Mouse (Mus musculus): Measurements from ENCODE around the gene Derl2.

The Derl2 gene

DNA sequence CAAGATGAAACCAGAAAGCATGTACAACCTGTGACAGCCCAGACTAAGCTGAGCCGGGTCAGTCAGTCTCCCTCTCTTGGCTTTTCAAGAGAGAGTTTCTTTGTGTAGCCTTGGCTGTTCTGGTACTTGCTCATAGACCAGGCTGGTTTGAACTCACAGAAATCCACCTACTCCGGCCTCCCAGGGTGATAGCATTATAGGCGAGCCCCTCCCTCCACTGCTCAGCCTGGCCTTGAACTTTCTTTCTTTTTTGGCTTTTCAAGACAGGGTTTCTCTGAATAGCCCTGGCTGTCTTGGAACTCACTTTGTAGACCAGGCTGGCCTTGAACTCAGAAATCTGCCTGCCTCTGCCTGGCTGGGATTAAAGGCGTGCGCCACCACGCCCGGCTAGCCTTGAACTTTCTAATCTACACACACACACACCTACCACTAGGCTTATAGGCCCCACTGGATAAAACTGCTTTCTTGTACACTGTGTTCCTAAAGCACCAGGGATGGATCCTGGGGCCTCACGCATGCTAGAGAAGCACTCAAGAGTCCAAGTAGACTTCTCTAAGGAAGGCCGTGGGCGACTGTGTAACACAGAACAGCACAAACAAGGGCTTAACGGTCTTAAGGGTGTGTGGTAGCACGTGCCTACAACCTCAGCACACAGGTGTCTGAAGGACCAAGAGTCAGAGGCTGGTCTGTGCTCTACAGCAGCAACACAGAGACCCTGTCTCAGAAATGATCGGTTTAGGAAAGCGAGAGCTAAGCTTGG is 38.7 kb downstream of the Derl2 start:
- no peak for DNase-seq

DNA sequence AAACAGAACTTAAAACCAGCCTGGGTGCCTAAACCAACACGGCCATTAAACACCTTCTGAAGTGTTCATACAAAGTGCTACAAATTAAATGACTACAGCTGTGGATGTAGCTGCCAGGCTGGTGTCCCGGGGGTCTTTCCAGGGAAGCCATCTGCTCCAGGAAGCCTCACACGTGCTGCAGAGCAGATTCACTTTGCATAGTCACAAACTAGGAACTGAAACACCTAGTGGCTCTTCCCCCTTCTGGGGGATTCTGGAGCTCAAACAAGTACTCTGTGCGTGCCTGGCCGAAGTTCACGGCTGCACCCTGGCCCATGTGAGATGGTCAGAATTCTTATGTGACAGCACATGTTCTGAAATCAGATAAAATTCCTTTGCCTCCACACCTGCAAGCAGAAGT is 39.4 kb downstream of the Derl2 start:
- no peak for DNase-seq

DNA sequence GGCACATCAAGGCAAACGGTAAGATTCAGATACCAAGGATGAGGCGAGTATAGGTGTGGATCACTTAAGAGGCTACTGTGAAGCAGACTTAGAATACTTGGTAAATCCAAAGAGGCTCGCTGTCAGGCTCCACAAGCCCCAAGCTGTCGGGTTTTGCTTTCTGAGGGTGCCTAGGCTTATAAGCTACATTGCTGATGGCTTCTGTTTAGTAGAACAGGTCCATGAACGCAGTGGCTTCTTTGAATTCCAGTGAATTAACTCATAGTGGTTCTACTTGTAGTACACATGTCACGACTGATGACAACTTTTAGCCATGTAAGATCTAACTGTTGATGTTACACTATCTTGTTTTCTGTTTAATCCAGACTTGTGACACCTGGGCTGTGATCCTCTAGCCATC is 42.3 kb downstream of the Derl2 start:
- no peak for DNase-seq

DNA sequence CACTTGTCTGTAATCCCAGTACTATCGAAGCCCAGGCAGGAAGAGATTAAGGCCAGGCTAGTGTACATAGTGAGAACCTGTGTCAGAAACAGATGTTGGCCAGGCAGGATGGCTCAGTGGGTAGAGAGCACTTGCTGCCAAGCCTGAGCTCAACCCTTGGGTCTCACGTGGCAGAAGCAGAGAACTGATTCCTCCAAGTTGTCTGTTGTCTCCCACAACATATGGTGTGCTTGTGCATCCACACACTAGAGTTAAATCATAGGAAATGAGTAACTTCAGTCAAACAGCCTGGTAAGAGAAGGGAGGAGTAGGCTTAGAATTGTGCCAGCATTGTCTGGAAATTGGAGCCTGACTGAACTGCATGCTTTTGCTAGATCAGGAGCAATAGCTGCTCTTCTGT is 44.4 kb downstream of the Derl2 start:
- DNase-seq = no peak

DNA sequence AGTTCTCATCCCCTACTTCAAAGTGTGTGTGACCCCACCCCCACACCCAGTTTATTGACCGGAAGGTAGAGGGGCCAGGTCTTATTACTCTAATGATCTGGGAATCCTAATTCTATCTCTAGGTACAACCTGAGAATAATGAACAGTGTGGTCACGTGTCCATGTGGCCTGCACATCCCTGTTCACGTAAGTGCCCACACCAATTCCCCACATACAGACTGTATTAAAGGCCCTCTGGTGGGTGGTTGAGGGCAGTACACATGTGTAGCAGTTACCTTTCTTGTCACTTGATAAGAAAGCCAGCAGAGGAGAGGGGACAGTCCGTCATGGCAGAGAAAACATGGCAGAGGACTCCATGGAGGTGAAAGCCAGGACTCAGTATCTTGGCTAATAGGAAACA is 45.7 kb downstream of the Derl2 start:
- DNase-seq = peak; percentile 8

DNA sequence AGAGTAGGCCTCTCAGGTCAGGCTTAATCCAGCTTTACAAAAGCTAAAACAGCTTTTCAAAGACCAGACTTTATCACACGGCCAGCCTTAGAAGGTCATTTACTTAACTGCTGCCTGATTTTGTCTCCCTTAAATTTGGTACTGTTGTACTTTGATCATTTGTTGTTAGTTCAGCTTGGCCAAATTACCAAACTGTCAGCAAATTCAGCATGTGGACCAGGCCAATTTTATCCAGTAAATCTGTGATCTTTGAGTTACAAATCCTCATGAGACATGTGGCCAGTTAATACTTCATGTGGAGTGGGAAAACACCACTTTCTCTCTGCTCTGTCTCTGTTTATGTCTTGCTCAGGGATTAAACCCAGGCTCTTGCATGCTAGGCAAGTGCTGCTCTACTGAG is 47.1 kb downstream of the Derl2 start:
- no peak for DNase-seq

DNA sequence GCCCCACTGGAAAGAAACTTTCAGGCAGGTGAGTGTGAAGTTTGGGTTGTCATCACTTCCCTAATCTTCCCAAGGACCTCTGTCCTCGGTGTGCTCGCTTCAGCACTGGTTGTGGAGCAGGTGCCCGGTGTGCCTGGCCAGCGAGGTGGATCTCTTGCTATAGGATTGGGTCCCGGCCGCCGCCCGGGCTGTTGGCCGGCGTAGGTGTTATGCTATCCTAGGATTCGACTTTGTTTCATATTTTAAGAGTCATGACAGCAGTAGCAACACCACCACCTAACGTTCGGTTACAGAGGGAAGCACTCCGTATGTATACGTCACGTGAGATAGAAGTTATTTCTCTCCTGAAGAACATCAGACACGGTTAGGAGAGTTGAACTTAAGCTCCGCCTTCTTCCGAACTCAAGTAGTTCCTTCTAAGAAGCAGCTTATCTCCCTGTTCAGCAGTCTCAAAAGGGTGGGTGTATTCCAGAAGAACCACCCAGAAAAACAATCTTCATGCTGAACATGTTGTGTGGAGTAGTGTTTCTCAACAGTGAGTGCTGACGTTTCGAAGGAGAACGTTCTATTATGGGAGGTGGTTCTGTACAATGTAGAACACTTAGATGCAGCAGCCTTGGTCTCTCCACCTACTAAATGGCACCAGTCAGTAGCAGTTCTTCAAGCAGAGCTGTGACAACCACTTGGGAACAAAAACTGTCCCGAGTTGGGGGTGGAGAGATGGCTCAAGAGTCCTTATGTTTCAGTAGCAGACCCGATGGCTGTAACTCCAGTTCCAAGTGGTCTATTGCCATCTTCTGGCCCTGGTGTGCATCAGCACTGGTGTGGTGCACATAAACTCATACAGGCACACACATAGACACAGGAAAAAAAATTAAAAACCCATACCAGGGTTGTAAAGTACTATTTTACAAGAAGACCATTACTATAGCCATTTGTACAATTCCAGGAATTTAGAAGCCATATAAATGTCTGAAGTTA is 48.8 kb downstream of the Derl2 start:
- no peak for DNase-seq

DNA sequence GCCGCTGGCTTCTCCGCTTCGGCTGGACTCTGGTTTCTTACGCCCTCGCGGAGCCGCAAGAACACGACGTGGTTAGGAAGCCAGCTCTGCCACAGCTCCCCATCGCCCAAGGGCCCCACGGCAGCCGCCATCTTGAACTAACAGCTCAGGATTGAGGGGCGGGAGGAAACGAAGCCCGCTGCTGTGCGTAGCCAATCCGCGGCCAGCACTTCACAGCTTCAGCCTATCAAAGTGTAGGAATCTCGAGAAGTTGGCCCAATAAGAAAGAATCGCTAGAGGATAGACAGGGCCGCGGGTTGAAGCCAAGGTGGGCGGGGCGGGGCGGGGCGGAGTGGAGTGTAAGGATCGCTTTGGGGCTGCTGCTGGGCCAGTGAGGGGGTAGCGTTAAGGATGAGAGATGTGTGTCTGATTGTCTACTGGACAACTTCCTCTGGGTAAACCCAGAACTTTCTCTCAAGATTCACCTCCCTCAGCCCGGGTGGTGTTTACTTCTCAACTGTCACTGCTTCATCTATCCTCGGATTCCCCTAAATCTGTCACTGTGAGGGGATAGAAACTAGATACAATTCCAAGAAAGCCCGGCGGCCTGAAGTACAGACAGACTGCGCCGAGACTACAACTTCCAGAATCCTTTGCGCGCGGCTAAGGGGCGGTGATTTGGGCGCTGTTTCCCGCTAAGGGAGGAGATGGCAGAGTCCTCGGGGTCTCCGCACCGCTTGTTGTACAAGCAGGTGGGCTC is 49.7 kb downstream of the Derl2 start, which contains the start of the genes Nup88 and Rpain:
Gene Nup88 (minus strand): TSS at position 153 of the 739 bp plus-strand sequence.
Gene Rpain (plus strand): TSS at position 393 of the 739 bp plus-strand sequence.
- DNase-seq = peak; percentile 92

DNA sequence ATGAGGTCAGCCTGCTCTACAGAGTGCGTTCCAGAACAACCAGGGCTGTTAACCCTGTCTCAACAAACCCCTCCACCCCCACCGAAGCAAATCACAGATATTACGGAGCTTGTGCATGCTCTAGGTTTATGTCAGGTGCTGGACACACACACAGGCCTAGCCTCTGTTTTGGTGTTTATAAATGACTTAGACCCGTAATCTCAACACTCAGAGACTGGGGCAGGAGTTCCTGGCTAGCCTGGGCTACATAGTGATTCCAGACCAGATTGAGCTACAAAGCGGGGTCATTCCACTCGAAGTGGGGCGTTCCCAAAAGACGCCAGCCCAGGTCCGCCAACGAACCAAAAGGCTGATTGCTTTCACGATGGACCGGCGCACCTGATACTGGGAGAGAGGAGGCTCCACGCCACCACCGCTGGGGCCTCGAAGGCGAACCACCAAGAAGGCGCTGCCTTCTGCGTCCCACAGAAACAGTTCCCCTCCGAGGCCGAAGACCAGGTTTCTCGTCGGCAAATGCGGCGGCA is 50.3 kb downstream of the Derl2 start:
- DNase-seq = no peak

DNA sequence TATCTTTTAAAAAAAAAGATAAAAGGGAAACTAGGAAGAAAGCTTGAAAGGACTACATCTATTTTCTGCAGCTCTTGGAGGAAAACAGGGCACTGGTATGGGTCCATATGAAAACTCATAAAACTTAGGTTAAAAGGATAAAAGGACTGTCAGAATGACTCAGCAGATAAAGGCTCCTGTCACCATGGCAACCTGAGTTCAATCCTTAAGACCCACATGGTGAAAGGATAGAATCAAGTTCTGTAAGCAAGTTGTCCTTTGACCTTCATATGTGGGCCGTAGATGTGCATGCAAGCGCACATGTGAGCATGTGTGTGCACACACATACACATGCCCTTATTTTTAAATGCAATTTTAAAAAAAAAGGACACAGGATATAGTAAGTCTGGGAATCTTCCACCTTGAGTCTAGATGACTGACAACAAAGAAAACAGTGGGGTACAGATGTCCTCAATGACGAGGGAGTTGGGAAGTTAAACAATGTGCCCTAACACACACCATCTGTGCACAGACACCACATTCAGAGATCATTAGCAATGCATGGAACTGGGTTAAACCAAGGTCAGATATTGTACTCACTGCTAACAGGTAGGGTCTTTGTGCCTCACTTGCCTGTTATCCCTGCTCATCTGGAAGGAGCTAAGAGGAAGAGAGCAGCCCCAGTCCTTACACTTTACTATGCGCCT is 55.3 kb downstream of the Derl2 start:
- no peak for DNase-seq

DNA sequence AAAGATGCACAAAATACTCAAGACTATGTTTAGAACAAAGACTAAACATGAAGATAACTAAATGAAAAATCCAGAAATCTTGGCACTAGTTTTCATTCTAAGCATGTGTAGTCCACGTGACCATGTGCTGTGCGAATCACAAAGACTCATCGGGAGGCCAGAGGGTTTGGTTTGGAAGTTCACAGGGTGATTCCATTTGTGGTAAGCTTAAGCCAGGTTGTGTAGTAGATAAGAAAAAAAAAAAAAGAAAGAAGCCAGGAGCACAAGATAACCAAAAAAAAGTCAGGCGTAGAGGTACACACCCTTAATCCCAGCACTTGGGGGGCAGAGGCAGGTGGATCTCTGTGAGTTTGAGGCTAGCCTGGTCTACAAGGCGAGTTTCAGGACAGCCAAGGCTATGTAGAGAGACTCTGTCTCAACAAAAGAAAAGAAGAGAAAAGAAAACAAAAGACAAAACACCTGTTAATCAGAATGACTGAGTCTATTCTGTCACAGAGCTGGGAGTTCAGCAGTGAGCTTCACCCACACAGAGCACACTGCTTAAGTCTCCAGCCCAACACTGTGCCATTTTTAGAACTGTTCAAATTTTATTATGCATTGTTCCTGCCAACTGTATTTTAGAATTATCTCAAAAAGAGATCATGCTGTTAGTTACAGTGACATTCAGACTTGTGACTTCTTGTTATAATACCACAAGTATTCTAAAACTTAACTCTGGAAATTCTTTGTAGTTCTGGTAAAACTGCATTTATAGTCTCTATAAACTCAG is 58.7 kb downstream of the Derl2 start:
- DNase-seq = no peak
